Mouse (Mus musculus) megakaryocyte, embryonic 14.5 days (primary cell): ENCODE results near the gene Phactr3. TPM values are rescaled to one million over a fixed set of nuclear protein-coding genes. Genes with fewer than 3 reads are reported as not detected.

ENCODE experiments used
- H3K27me3 ChIP-seq: replicated peaks from 2 replicates; pipeline ENCODE3; 2012; ENCODE audit warnings: inconsistent platforms
- H3K36me3 ChIP-seq: replicated peaks from 2 replicates; pipeline ENCODE3; 2012; ENCODE audit warnings: low read length, inconsistent platforms, mixed read lengths
- H3K4me1 ChIP-seq: 2 replicates; pipeline ENCODE4 v1.6.1; 2012; ENCODE audit warnings: inconsistent platforms
- H3K4me3 ChIP-seq: replicated peaks from 2 replicates; pipeline ENCODE3; 2012; ENCODE audit warnings: moderate library complexity, mild to moderate bottlenecking, inconsistent platforms
- H3K9me3 ChIP-seq: 2 replicates; pipeline ENCODE4 v1.6.1; 2012; ENCODE audit warnings: inconsistent platforms
- FLI1 ChIP-seq: IDR thresholded peaks from 2 replicates; pipeline ENCODE4 v1.6.1; 2012; ENCODE audit warnings: low read length, inconsistent platforms, mixed read lengths
- GATA1 ChIP-seq: IDR thresholded peaks from 3 replicates; pipeline ENCODE4 v1.6.1; 2012; ENCODE audit warnings: mixed read lengths, low read length, inconsistent platforms, borderline replicate concordance
- polyA plus RNA-seq: library from polyadenylated mRNA; stranded (reverse); fragments of >175 nt; gene quantifications from 2 replicates; pipeline ENCODE4 v1.2.3, GENCODE M21; 2012; ENCODE audit warnings: low replicate concordance; ENCODE audit not compliant: insufficient read depth

The Phactr3 gene
- polyA plus RNA-seq, 1 experiment, result 1.2 TPM

DNA sequence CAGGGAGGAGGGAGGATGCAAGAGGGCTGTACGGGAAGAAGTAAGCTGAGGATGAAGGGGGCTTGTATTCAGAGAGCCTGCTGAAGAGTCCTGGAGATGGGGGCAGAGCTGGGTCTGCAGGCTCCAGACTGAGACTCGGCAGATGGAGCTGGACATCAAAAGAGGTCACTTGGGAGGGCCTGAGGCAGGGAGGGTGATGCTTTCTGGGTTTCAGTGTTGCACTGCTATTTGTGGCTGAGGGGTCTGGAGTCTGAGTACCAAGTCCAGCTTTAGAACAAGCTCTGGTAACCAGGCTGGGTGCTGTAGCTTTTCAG is 2.6 kb downstream of the Phactr3 start:
- no peak overlapping the region for H3K4me3 ChIP-seq
- peaks cover 80% of the 10 kb centered on the region for H3K27me3 ChIP-seq
- no peak for TF ChIP-seq FLI1
- no peak for TF ChIP-seq GATA1
- peaks cover 9% of the 10 kb centered on the region for H3K9me3 ChIP-seq
- no peaks in the 10 kb centered on the region for H3K36me3 ChIP-seq
- H3K4me1 ChIP-seq, result peaks cover 30% of the 10 kb centered on the region

DNA sequence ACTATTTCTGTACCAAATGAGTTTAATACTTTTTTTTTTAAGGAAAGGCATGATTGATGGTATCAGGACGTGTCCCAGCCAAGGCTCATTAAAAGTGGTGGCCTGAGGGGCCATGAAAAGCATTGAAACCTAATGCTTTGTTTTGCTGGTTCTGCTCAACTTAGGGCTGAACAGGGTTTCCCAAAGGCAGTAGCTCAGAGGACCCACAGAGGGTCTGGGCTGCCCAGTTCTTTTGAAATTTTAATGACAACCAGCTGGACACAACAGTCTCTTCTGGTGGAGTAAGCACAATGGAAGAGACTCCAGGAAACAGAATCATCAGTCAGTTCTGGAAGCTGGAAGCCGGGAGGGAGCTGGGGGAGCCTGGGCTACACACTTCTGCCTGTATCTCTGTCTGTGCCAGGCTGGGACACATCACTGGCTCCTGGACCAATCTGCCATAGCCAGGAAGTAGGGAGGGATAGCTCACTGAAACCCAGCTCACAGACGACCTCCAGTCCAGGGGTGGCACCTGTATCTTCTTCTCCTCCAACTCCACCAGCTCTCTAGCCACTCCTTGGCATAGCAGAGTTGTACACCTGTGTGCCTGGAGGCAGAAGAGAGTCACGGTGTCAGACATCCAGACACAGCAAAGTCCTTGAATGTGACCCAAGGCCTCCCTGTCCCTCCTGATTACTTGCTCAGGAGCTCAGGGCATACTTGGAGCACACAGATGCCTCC is 3.3 kb downstream of the Phactr3 start:
- Histone ChIP-seq H3K4me3 (no peak overlapping the region), H3K36me3 (no peaks in the 10 kb centered on the region), H3K4me1 (peaks cover 30% of the 10 kb centered on the region), H3K9me3 (peaks cover 2% of the 10 kb centered on the region), H3K27me3 (peaks cover 75% of the 10 kb centered on the region)
- no peak for TF ChIP-seq FLI1
- TF ChIP-seq GATA1, result no peak

DNA sequence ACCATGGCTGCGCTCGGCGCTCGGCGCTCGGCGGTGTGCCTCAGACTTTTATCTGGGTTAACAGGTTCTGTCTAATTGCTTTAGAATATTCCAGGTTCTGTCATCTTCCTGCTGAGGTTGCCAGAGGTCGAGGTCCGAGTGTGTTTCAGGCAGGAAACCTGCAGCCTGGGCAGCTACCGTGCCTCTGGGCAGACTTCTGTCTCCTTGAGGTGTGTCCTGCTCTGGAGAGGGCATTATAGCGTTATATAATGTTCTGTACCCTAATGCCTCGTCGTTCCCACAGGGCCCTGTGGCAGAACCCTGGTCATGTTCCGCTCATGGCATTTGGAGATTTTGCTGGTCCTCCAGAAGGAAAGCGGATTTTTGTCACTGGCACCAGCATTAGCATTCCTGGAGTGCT is 4.7 kb downstream of the Phactr3 start:
- Histone ChIP-seq H3K4me1 (peaks cover 22% of the 10 kb centered on the region), H3K27me3 (peaks cover 64% of the 10 kb centered on the region), H3K9me3 (no peaks in the 10 kb centered on the region), H3K4me3 (no peak overlapping the region), H3K36me3 (no peaks in the 10 kb centered on the region)
- TF ChIP-seq GATA1 (no peak), FLI1 (no peak)

DNA sequence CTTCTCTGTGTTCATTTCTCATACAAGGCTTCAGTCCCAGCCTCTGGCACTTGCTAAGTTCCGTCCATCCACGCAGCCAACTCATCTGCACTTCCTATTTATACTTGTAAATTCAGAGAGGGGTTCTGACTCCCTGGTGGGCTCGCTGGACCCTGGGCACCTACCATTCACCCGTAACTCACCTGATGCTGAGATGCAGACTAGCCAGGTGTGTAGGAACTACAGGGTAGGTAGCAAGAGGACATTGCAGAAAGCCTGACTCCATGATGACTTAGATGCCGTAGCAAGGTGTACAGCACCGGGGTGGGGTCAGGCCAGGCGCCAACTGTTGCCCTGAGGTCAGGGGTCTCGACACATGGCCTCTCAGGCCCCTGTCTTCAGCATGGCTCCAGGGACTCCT is 6.7 kb downstream of the Phactr3 start:
- Histone ChIP-seq H3K9me3 (no peaks in the 10 kb centered on the region), H3K36me3 (no peaks in the 10 kb centered on the region), H3K27me3 (peaks cover 52% of the 10 kb centered on the region), H3K4me3 (no peak overlapping the region), H3K4me1 (peaks cover 4% of the 10 kb centered on the region; the same call in 1 of the 2 replicates)
- TF ChIP-seq FLI1 (no peak), GATA1 (no peak)

DNA sequence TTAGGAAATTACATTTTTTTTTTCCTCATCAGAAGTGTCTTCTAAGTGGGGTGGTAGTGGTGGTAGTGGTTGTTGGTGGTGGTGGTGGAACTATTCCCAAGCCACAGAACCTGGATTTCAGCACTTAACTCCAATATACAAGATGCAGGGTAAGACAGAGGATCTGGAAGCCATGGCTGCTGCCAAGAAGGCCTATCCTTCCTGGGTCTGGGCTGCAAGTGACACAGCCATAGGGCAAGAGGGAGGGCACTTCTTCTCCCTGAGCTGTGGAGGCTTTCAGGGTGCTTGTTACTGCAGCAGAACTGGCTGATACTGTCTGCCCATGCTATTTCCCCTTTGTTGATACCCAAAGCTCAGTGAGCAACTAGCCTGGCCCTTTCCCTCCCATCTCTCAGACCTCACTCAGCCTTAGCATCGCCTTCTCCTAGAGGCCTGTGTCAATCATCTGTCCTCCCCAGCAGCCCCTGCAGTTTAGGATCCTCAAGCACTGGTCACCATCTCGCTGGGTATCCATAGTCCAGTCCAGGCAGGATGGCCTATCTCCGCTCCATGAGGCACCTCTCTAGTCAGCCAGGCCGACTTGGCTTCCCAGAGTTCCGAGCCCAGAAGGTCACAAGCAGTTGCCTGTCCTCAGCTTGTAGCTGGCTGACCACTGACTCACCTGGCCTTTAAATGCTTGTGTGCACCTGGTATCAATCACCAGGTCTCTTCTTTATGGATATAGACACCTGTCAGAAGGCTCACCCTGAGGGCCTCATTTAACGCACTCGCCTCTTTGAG is 7.5 kb downstream of the Phactr3 start:
- Histone ChIP-seq H3K36me3 (no peaks in the 10 kb centered on the region), H3K27me3 (peaks cover 46% of the 10 kb centered on the region), H3K9me3 (no peaks in the 10 kb centered on the region), H3K4me3 (no peak overlapping the region), H3K4me1 (0 out of 2 replicates have a peak, but pooled peaks cover 3% of the 10 kb centered on the region)
- TF ChIP-seq GATA1 (no peak), FLI1 (no peak)

DNA sequence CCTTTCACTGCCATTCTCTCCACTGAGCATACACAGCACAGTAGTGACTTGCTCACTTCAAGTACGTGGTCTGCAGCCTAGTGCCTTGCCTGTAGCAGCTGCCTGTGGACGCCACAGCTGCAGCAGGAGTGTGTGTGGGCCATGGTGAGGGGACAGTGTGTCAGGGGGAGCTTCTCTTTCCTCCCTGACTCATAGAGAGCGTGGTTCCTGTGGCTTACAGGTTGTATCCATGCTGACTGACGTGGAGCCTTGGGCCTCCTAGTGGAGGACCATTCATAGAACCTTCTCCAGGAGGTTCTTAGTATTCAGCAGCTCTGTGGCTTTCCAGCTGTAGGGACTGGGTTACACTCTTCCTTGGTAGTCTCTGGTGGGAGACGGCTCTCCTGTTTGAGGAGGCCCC is 9.8 kb downstream of the Phactr3 start:
- Histone ChIP-seq H3K4me3 (no peak overlapping the region), H3K27me3 (peaks cover 29% of the 10 kb centered on the region)
- no peak for TF ChIP-seq GATA1
- no peak for TF ChIP-seq FLI1

DNA sequence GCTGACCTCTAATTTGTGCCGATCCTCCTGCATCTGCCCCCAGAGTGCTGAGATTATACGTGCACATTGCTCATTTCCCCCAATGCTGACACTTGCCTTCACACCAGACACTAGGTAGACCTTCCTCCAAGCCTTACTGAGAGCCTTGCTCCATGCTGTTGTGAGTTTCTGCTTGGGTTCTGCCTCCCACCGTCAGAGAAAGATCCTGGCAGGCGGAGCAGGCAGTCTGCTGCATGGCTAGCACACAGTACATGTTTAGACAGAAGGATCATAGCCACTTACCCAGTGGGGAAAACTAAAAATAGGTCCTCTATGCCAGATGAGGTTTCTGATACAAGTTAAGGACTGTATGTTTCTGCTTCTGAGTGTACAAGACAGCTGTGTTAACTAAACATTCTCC is 10.4 kb downstream of the Phactr3 start:
- no peak overlapping the region for H3K4me3 ChIP-seq
- no peaks in the 10 kb centered on the region for H3K36me3 ChIP-seq
- no peaks in the 10 kb centered on the region for H3K9me3 ChIP-seq
- H3K27me3 ChIP-seq, result peaks cover 25% of the 10 kb centered on the region
- no peak for TF ChIP-seq GATA1
- peaks cover 7% of the 10 kb centered on the region; the same call in 1 of the 2 replicates for H3K4me1 ChIP-seq

More for the DNA sequence above, 9.8 kb downstream of the Phactr3 start:
- Histone ChIP-seq H3K36me3 (no peaks in the 10 kb centered on the region), H3K4me1 (0 out of 2 replicates have a peak, but pooled peaks cover 3% of the 10 kb centered on the region), H3K9me3 (no peaks in the 10 kb centered on the region)

DNA sequence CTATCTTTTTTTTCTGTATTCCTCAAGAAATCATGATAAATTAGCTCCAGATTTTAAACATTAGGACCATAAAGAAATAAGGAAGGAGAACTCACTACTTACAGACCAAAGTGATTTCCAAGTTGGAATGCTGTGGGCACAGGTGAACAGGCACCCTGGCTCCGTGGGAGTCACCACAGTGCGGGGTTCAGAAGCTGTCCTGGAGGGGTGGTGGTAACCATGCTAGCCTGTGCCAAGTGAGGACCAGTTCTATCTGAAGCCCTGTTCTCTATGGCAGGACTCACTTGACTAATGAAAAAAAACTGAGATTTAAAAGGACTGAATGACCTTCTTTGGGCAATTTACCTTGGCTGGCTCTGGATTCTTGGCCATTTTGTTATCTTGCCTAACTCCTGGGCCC is 10.9 kb downstream of the Phactr3 start:
- no peaks in the 10 kb centered on the region for H3K36me3 ChIP-seq
- H3K9me3 ChIP-seq, result no peaks in the 10 kb centered on the region
- H3K4me1 ChIP-seq, result peaks cover 8% of the 10 kb centered on the region; the same call in 1 of the 2 replicates
- TF ChIP-seq GATA1, result no peak
- no peak for TF ChIP-seq FLI1
- no peak overlapping the region for H3K4me3 ChIP-seq
- peaks cover 25% of the 10 kb centered on the region for H3K27me3 ChIP-seq

DNA sequence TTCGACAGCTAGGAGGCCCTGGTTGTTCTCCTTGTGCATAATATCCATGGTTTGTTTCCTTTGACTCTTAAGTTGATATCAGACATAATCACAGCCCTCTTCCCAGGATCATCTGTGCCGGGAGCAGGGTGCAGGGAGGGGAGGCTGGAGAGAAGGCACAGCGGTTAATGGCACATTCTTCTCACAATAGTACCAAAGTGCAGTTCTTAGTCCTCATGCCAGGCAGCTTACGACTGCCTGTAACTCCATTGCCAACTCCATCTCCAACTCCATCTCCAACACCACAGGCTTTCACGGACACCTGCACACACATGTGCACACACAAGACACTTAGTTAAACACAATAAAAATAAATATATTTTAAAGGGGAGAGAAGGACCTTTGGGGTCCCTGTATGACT is 11.8 kb downstream of the Phactr3 start:
- Histone ChIP-seq H3K4me3 (no peak overlapping the region), H3K36me3 (no peaks in the 10 kb centered on the region), H3K27me3 (peaks cover 27% of the 10 kb centered on the region), H3K9me3 (no peaks in the 10 kb centered on the region), H3K4me1 (peaks cover 9% of the 10 kb centered on the region)
- TF ChIP-seq GATA1 (no peak), FLI1 (no peak)

DNA sequence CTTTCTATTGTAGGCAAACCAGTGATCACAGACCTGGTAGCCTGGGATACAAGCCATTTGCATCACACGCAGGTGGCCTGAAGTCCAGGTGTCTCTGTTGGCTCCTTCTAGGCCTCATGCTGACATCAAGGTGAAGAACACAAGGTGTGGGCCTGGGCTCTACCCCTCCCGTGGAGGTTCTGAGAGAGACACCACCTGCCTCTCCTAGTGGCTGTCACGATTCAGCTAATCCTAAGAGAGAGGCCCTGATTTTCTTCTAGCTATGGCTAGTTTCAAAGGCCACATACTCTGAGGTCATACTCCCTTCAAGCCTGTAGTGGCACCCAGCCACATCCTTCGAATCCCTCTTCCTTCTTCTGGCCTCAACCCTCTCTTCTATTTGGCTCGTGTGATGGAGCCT is 12.2 kb downstream of the Phactr3 start:
- Histone ChIP-seq H3K27me3 (peaks cover 30% of the 10 kb centered on the region), H3K4me1 (peaks cover 13% of the 10 kb centered on the region), H3K36me3 (no peaks in the 10 kb centered on the region), H3K9me3 (no peaks in the 10 kb centered on the region), H3K4me3 (no peak overlapping the region)
- TF ChIP-seq FLI1 (no peak), GATA1 (no peak)
